Mouse (Mus musculus): Measurements from ENCODE around the gene Dgkq. TPM values are rescaled to one million over a fixed set of nuclear protein-coding genes. Genes with fewer than 3 reads are reported as not detected.

Dgkq gene
- 14.6 and 17.4 TPM in 2 replicates for polyA plus RNA-seq (2015; fragmentation: Nextera tagmentation; extraction: Ambion mirVana)

DNA sequence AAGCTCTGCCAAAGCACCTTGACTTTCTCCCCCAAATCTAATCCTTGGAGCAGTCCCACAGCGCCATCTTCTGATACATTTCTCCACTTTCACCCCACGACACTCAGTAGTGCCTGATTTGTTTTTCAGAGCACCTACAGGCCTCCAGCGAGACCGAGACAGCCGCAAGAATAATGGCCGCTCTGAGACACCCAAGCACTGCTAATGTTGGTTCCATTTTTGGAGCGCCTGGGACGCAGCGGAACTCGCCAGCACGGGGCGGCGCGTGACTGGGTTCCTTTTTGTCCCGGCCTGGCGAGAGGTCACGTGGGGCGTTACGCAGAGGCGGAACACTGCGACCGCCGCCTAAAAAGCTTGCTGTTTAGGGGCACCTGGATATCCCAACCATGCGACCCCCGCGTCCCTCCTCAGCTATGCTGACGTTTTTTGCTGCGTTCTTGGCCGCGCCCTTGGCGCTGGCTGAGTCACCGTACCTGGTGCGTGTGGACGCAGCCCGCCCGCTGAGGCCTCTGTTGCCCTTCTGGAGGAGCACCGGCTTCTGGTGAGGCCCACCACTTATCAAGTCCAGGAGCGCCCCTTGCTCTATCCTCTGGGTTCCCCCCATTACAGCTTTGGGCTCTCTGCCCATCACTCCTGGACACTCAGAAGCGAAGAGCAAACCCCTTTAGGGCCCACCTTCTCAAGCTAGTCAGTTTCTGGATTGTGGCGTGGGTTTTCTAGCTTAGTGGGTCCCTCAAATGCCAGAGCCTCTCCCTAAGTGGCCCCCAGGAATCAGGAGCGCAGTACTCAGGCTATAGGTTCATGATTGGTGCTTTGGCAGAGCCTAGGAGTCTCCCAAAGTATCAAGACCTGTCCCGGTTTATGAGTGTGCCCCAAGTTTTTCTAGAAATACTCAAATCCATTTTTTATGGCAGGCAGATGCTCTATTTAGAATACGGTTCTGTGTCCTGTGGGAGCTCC, at the start of gene Dgkq:
TSS of gene Dgkq (minus strand) at position 696 of the 960 bp plus-strand sequence.
- no peaks in the 10 kb centered on the region for H3K9me3 ChIP-seq (replicated peaks)
- peak within 1 kb of the TSS; percentile 70 for H3K9ac ChIP-seq
- H3K27ac ChIP-seq (replicated peaks) = peak within 1 kb of the TSS; percentile 94
- no peaks in the 10 kb centered on the region for H3K27me3 ChIP-seq
- H3K4me1 ChIP-seq = peaks cover 16% of the 10 kb centered on the region
- peak within 1 kb of the TSS; percentile 62 for H3K4me2 ChIP-seq (replicated peaks)
- ATAC-seq (ENCODE audit: insufficient number of reproducible peaks, low FRiP score, low TSS enrichment, low read depth) = peak; percentile 84
- H3K4me3 ChIP-seq (replicated peaks) = peak within 1 kb of the TSS; percentile 57
- H3K36me3 ChIP-seq = peaks cover 17% of the 10 kb centered on the region
- 4% methylated on average over 43 of the region's 43 CpGs for WGBS

DNA sequence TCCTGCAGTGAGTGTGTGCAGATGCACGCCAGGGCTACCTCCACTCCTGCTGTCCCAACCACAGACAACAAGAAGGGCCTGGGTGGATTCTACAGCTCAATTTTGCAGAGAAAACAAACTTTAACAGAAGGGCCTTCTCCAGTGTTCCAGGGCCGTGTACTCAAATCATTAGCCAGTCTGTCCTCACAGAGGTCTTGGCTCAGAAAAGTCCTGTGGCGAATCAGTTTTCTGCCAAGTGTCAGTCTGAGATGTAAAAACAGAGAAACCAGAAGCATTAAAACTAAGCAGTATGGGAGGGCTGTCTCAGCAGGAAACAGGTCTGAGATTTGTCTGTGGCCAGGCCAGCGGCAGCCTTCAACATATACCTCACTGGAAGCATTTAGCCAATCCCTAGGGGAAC, 48.6 kb upstream of the Dgkq start:
- peaks cover 19% of the 10 kb centered on the region; the same call in 1 of the 2 replicates for H3K4me1 ChIP-seq
- H3K9ac ChIP-seq = no peak overlapping the region

DNA sequence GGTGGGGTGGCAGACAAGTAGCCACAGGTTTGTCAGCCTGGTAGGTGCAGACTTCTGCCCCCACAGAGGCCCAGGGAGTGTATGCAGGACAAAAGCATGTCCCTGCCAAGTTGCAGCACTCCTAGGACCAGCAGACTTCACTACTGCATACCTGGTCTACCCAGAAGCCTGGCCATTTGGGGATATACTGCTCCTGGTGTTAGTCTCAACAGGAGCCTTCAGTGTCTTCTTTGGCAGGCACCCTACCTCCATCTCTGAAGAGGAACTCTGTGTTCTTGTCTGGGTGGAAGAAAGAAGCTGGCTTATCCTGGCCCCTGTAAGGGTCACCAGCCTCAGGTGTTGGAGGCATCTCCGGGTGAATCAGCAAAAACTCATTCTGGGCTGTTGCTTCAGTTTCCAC, 46.5 kb upstream of the Dgkq start:
- H3K9ac ChIP-seq = no peak overlapping the region
- 70% methylated on average over 1 of the region's 1 CpGs for WGBS
- no peak for ATAC-seq (ENCODE audit: insufficient number of reproducible peaks, low FRiP score, low TSS enrichment, low read depth)
- no peak overlapping the region for H3K27ac ChIP-seq (replicated peaks)
- H3K36me3 ChIP-seq = no peaks in the 10 kb centered on the region
- H3K4me3 ChIP-seq (replicated peaks) = no peak overlapping the region
- H3K4me1 ChIP-seq = peaks cover 19% of the 10 kb centered on the region; the same call in 1 of the 2 replicates
- H3K27me3 ChIP-seq = no peaks in the 10 kb centered on the region
- no peak overlapping the region for H3K4me2 ChIP-seq (replicated peaks)
- H3K9me3 ChIP-seq (replicated peaks) = no peaks in the 10 kb centered on the region

More for the DNA sequence above, 48.6 kb upstream of the Dgkq start:
- Histone ChIP-seq H3K9me3 (replicated peaks) (no peaks in the 10 kb centered on the region), H3K27me3 (no peaks in the 10 kb centered on the region), H3K27ac (replicated peaks) (no peak overlapping the region), H3K4me2 (replicated peaks) (no peak overlapping the region), H3K4me3 (replicated peaks) (no peak overlapping the region), H3K36me3 (no peaks in the 10 kb centered on the region)
- 30% methylated on average over 4 of the region's 4 CpGs for WGBS
- ATAC-seq (ENCODE audit: insufficient number of reproducible peaks, low FRiP score, low TSS enrichment, low read depth) = no peak

DNA sequence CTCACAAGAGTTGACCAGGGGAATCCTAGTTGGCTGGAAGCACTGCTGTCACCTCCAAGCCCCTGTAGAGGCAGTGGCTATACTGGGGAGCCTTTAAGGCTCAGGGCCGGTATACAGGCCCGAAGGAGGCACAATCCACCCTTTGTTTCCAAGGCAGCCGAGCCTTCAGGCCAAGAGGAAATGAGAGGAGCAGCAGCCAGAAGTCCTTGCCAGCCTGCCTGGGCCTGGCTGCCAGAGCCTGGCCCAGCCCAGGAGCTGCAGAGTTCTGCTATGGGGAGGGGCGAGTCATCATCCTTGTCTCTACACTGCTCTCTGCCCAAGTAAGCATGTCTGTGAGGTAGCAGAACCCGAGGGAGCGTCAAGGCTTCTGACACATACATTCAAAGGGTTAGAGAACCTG, 44.7 kb upstream of the Dgkq start:
- Histone ChIP-seq H3K9ac (no peak overlapping the region), H3K4me3 (replicated peaks) (no peak overlapping the region), H3K27me3 (no peaks in the 10 kb centered on the region), H3K4me2 (replicated peaks) (no peak overlapping the region), H3K4me1 (peaks cover 19% of the 10 kb centered on the region; the same call in 1 of the 2 replicates), H3K27ac (replicated peaks) (peak overlapping the region; percentile 49; the same call in 1 of the 2 replicates), H3K36me3 (no peaks in the 10 kb centered on the region), H3K9me3 (replicated peaks) (no peaks in the 10 kb centered on the region)
- WGBS = 30% methylated on average over 6 of the region's 6 CpGs
- ATAC-seq (ENCODE audit: insufficient number of reproducible peaks, low FRiP score, low TSS enrichment, low read depth) = peak; percentile 73

DNA sequence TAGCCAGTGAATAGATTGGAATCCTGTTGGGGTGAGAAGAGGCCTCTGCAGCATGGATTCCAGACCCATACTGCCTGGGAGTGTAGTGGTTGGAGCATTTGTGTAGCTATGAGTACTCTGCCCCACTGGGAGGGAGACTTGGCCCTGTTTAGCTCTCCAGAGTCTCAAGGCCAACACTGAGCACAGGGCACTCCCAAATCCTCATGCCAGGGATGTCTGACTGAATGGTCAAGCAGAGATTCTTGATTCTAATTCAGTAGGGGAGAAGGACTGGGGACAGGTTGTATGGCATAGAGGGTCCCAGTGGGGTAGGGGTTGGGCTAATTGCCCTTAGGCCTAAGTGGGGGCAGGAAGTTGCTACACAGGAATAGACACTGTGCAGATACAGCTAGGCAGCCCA, 44.2 kb upstream of the Dgkq start:
- H3K4me3 ChIP-seq (replicated peaks) = no peak overlapping the region
- H3K4me2 ChIP-seq (replicated peaks) = no peak overlapping the region
- H3K27me3 ChIP-seq = no peaks in the 10 kb centered on the region
- no peak overlapping the region for H3K9ac ChIP-seq
- H3K36me3 ChIP-seq = no peaks in the 10 kb centered on the region
- H3K27ac ChIP-seq (replicated peaks) = peak overlapping the region; percentile 49; the same call in 1 of the 2 replicates
- H3K9me3 ChIP-seq (replicated peaks) = no peaks in the 10 kb centered on the region
- peaks cover 18% of the 10 kb centered on the region; the same call in 1 of the 2 replicates for H3K4me1 ChIP-seq
- ATAC-seq (ENCODE audit: insufficient number of reproducible peaks, low FRiP score, low TSS enrichment, low read depth) = no peak

DNA sequence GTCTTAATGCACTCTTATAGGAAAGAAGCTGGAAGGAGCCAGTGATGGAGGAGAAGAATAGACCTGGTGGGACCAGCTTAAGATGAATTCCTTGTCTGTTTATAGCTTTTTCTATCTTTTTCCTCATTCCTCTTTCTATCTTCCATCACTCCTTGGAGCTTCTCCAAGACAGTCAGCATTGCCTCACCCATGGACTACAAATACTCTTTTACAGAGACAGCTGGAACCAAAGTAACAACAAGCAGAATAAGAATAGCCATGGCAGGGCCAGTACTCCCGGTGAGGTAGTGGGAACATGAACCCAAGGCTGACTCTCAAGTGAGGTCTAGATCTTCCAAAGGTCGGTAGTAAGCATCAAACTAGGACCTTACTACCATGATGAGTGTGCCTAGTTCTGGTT, 43.6 kb upstream of the Dgkq start:
- Histone ChIP-seq H3K9me3 (replicated peaks) (no peaks in the 10 kb centered on the region), H3K27me3 (no peaks in the 10 kb centered on the region), H3K27ac (replicated peaks) (no peak overlapping the region), H3K9ac (no peak overlapping the region), H3K4me1 (peaks cover 12% of the 10 kb centered on the region; the same call in 1 of the 2 replicates), H3K4me2 (replicated peaks) (no peak overlapping the region), H3K4me3 (replicated peaks) (no peak overlapping the region), H3K36me3 (0 out of 2 replicates have a peak, but pooled peaks cover 1% of the 10 kb centered on the region)
- no peak for ATAC-seq (ENCODE audit: insufficient number of reproducible peaks, low FRiP score, low TSS enrichment, low read depth)
- WGBS = 84% methylated on average over 2 of the region's 2 CpGs

DNA sequence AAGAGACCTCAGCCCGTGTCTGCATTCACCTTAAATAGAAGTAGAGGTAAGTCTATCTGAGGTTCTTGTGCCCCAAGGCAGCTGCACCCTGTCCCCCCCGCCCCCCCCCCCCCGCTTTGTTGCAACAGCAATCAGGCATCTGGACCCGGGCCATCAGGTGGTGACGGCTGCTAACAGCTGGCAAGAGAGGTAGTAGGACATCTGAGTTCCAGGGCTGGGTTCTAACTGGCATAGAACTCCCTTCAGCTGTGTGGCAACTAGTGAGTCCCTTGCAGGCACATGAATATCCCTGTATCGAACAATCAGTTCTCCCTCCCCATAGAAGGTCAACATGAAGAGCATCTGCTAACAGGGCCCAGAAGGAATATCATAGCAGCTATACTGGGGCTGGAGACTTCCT, 42.5 kb upstream of the Dgkq start:
- peaks cover 5% of the 10 kb centered on the region; the same call in 1 of the 2 replicates for H3K4me1 ChIP-seq
- H3K9ac ChIP-seq = no peak overlapping the region
- H3K27ac ChIP-seq (replicated peaks) = no peak overlapping the region
- H3K4me3 ChIP-seq (replicated peaks) = no peak overlapping the region
- H3K27me3 ChIP-seq = no peaks in the 10 kb centered on the region
- no peak for ATAC-seq (ENCODE audit: insufficient number of reproducible peaks, low FRiP score, low TSS enrichment, low read depth)
- 68% methylated on average over 6 of the region's 6 CpGs for WGBS
- no peak overlapping the region for H3K4me2 ChIP-seq (replicated peaks)
- H3K36me3 ChIP-seq = peaks cover 13% of the 10 kb centered on the region
- no peaks in the 10 kb centered on the region for H3K9me3 ChIP-seq (replicated peaks)

DNA sequence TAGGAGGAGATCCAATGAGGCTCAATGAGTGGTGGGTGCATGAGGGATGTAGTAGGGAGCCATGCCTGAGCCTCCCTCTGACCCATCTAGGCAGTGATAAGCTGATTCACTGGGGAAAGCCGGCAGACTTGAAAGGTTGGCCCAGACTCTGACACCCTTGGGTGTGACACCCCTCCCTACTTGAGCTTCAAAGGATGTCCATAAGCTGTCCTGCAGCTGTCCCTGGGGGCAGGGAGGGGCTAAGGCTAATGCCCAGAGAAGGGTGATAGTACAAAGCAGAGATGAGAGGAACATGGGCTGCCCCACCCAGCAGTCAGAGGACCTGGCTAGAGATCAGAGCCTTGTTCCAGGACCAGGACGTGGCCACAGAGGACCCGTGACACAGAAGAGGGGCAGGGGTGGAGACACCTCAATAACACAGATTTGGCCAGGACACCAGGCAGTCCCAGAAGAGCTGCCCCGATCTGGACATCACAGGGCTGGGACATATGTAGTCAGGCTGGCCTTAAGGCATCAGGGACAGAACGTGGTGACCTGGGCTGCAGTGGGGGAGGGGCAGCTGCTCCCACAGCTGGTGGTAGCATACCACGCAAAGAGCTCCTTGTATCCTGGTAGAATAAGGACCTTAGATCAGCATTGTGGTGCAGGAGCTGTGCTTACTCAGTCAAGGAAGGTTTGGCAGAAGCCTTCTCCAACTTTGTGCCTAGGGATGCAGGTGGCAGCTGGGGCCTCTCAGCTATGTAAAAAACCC, 39.7 kb upstream of the Dgkq start:
- Histone ChIP-seq H3K27me3 (no peaks in the 10 kb centered on the region), H3K4me3 (replicated peaks) (no peak overlapping the region), H3K4me1 (no peaks in the 10 kb centered on the region; the same call in 1 of the 2 replicates), H3K27ac (replicated peaks) (no peak overlapping the region), H3K36me3 (peaks cover 36% of the 10 kb centered on the region), H3K9me3 (replicated peaks) (no peaks in the 10 kb centered on the region), H3K9ac (no peak overlapping the region), H3K4me2 (replicated peaks) (no peak overlapping the region)
- 60% methylated on average over 6 of the region's 6 CpGs for WGBS
- ATAC-seq (ENCODE audit: insufficient number of reproducible peaks, low FRiP score, low TSS enrichment, low read depth) = no peak

DNA sequence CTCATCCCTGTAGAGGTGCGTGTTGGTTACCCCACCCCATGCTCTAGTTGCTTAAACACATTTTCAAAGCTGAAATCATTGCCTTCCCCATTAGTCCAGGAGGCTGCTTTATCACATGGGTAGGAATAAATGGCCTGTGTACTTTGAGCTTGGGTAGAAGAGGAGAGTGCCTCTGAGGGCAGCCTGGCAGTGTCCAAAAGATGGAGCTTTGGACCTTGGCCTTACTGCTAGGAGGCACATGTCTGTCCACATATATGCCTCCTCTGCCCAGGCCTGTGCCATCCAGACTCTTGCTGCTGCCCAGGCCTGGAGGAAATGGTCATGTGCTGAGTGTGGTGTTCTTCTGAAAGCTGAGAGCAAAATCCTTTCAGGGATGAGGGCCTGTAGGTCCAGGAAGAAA, 38.9 kb upstream of the Dgkq start:
- no peak for ATAC-seq (ENCODE audit: insufficient number of reproducible peaks, low FRiP score, low TSS enrichment, low read depth)
- Histone ChIP-seq H3K27ac (replicated peaks) (no peak overlapping the region), H3K27me3 (no peaks in the 10 kb centered on the region), H3K4me1 (no peaks in the 10 kb centered on the region), H3K9me3 (replicated peaks) (no peaks in the 10 kb centered on the region), H3K4me3 (replicated peaks) (no peak overlapping the region), H3K9ac (no peak overlapping the region), H3K4me2 (replicated peaks) (no peak overlapping the region), H3K36me3 (peaks cover 36% of the 10 kb centered on the region)
- 80% methylated on average over 1 of the region's 1 CpGs for WGBS

DNA sequence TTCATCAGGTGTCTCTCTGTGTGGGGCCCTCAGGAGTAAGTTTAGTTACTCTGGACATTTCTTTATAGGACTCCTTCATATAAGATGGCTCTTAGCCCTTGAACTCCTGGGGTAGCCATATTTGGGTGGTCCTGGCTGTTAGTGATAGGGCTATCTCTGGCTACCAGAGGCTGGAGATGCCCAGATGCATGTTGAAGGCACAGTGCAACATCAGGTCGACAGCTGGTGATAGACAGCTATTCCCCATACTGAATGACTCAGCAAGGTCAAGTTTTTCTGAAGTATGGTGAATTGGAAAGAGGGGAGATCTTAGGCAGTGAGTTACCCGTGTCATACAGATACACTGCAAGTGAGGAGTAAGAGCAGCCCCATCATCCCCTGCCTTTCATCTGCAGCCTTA, 38.3 kb upstream of the Dgkq start:
- no peak for ATAC-seq (ENCODE audit: insufficient number of reproducible peaks, low FRiP score, low TSS enrichment, low read depth)
- Histone ChIP-seq H3K27me3 (no peaks in the 10 kb centered on the region), H3K4me2 (replicated peaks) (no peak overlapping the region), H3K4me3 (replicated peaks) (no peak overlapping the region), H3K36me3 (peaks cover 36% of the 10 kb centered on the region), H3K9me3 (replicated peaks) (no peaks in the 10 kb centered on the region), H3K4me1 (no peaks in the 10 kb centered on the region), H3K9ac (no peak overlapping the region), H3K27ac (replicated peaks) (no peak overlapping the region)
- 84% methylated on average over 2 of the region's 2 CpGs for WGBS

Data from embryonic facial prominence, embryonic 15.5 days (tissue).